Mouse (Mus musculus) C2C12 (cell line): Measurements from ENCODE around the gene Kras. TPM values are rescaled to one million over a fixed set of nuclear protein-coding genes. Genes with fewer than 3 reads are reported as not detected.

Experiments
- H3K27me3 ChIP-seq: one replicate; pipeline ENCODE4 v1.6.1; 2011; ENCODE audit not compliant: control insufficient read depth, insufficient read depth, insufficient read length
- H3K36me3 ChIP-seq: one replicate; pipeline ENCODE4 v1.6.1; 2011; ENCODE audit not compliant: control insufficient read depth, insufficient read depth
- H3K4me3 ChIP-seq: one replicate; pipeline ENCODE4 v1.5.1; 2011; ENCODE audit warnings: mild to moderate bottlenecking, control low read depth; ENCODE audit not compliant: poor library complexity, insufficient read depth, severe bottlenecking
- H3K79me2 ChIP-seq: one replicate; pipeline ENCODE4 v1.6.1; 2011; ENCODE audit not compliant: control insufficient read depth, insufficient read depth
- H3K79me3 ChIP-seq: one replicate; pipeline ENCODE4 v1.6.1; 2011; ENCODE audit warnings: low read depth, control low read depth
- H3ac ChIP-seq: one replicate; pipeline ENCODE3; 2011; ENCODE audit warnings: low read depth; ENCODE audit not compliant: control insufficient read depth, insufficient read length
- CEBPB ChIP-seq: IDR thresholded peaks from one replicate; pipeline ENCODE4 v1.6.1; 2011; ENCODE audit warnings: low read depth, mild to moderate bottlenecking, control low read depth, moderate library complexity
- CTCF ChIP-seq: IDR thresholded peaks from one replicate; pipeline ENCODE4 v1.5.1; 2011; ENCODE audit not compliant: control insufficient read depth, insufficient read depth, insufficient read length
- FOSL1 ChIP-seq: IDR thresholded peaks from one replicate; pipeline ENCODE4 v1.8.0; 2011; ENCODE audit warnings: mild to moderate bottlenecking, low read length; ENCODE audit not compliant: poor library complexity, insufficient read depth, severe bottlenecking
- MAX ChIP-seq: IDR thresholded peaks from one replicate; pipeline ENCODE4 v1.6.1; 2011; ENCODE audit warnings: mild to moderate bottlenecking, control low read depth
- MYOD1 ChIP-seq: IDR thresholded peaks from one replicate; pipeline ENCODE4 v1.6.1; 2011; ENCODE audit warnings: low read depth; ENCODE audit not compliant: control insufficient read depth, insufficient read length
- MYOG ChIP-seq: IDR thresholded peaks from one replicate; pipeline ENCODE4 v1.6.1; 2011; ENCODE audit not compliant: control insufficient read depth, insufficient read length; ENCODE audit errors: extremely low read depth
- USF1 ChIP-seq: IDR thresholded peaks from one replicate; pipeline ENCODE4 v1.6.1; 2011; ENCODE audit warnings: low read depth, mild to moderate bottlenecking, control low read depth, moderate library complexity
- polyA plus RNA-seq: library from polyadenylated mRNA; unstranded; fragments of >200 nt; fragmentation: generic; extraction: Trizol; gene quantifications from one replicate; pipeline ENCODE4 v1.2.1, GENCODE M21; 2012; ENCODE audit warnings: missing spikeins

Gene Kras
- polyA plus RNA-seq, 1 experiment = 17.8 TPM

GRCm38 (mm10) chr6:145246841-145247240 lies 3.2 kb downstream of the Kras start:
- no peak overlapping the region for H3K4me3 ChIP-seq
- peaks cover 61% of the 10 kb centered on the region for H3K79me3 ChIP-seq
- TF ChIP-seq USF1 = no peak
- TF ChIP-seq MAX = no peak
- TF ChIP-seq MYOD1 = no peak
- TF ChIP-seq MYOG = no peak
- TF ChIP-seq CEBPB = no peak
- no peak for TF ChIP-seq CTCF
- TF ChIP-seq FOSL1 = no peak
- no peak overlapping the region for H3ac ChIP-seq
- peaks cover 43% of the 10 kb centered on the region for H3K36me3 ChIP-seq
- H3K79me2 ChIP-seq = peaks cover 79% of the 10 kb centered on the region
- H3K27me3 ChIP-seq = no peaks in the 10 kb centered on the region

GRCm38 (mm10) chr6:145242521-145242920 lies 7.5 kb downstream of the Kras start:
- Histone ChIP-seq H3K36me3 (peaks cover 77% of the 10 kb centered on the region), H3K79me2 (peaks cover 97% of the 10 kb centered on the region), H3K4me3 (no peak overlapping the region), H3ac (no peak overlapping the region), H3K79me3 (peaks cover 74% of the 10 kb centered on the region), H3K27me3 (no peaks in the 10 kb centered on the region)
- TF ChIP-seq CEBPB = no peak

- Histone ChIP-seq H3K27me3 (no peaks in the 10 kb centered on the region), H3K79me3 (peaks cover 72% of the 10 kb centered on the region), H3K4me3 (no peak overlapping the region), H3K79me2 (peaks cover 97% of the 10 kb centered on the region), H3ac (no peak overlapping the region), H3K36me3 (peaks cover 69% of the 10 kb centered on the region)
- TF ChIP-seq MAX (no peak), USF1 (no peak), CEBPB (no peak), CTCF (no peak), FOSL1 (no peak)
These were observed 9.8 kb downstream of the Kras start for GRCm38 (mm10) chr6:145240285-145240684.

- H3K36me3 ChIP-seq = peaks cover 60% of the 10 kb centered on the region
- H3K4me3 ChIP-seq = no peak overlapping the region
- H3K27me3 ChIP-seq = no peaks in the 10 kb centered on the region
- peaks cover 99% of the 10 kb centered on the region for H3K79me2 ChIP-seq
- no peak overlapping the region for H3ac ChIP-seq
- peaks cover 80% of the 10 kb centered on the region for H3K79me3 ChIP-seq
- TF ChIP-seq CTCF = no peak
These were observed 12.9 kb downstream of the Kras start for GRCm38 (mm10) chr6:145237148-145237547.

- peaks cover 87% of the 10 kb centered on the region for H3K79me2 ChIP-seq
- no peak for TF ChIP-seq CTCF
- no peak for TF ChIP-seq MAX
- TF ChIP-seq FOSL1 = no peak
- no peak for TF ChIP-seq MYOD1
- TF ChIP-seq CEBPB = no peak
- no peak for TF ChIP-seq USF1
- TF ChIP-seq MYOG = no peak
These were observed 14.7 kb downstream of the Kras start for GRCm38 (mm10) chr6:145235367-145235766.

GRCm38 (mm10) chr6:145234391-145234790 lies 15.6 kb downstream of the Kras start:
- peaks cover 59% of the 10 kb centered on the region for H3K79me3 ChIP-seq
- H3K36me3 ChIP-seq = peaks cover 60% of the 10 kb centered on the region
- peaks cover 77% of the 10 kb centered on the region for H3K79me2 ChIP-seq
- H3ac ChIP-seq = no peak overlapping the region
- no peaks in the 10 kb centered on the region for H3K27me3 ChIP-seq
- no peak overlapping the region for H3K4me3 ChIP-seq
- TF ChIP-seq USF1 = no peak
- TF ChIP-seq MAX = no peak
- no peak for TF ChIP-seq MYOD1
- no peak for TF ChIP-seq FOSL1
- TF ChIP-seq CEBPB = no peak
- no peak for TF ChIP-seq MYOG
- no peak for TF ChIP-seq CTCF

More at GRCm38 (mm10) chr6:145235367-145235766, 14.7 kb downstream of the Kras start:
- H3K79me3 ChIP-seq = peaks cover 67% of the 10 kb centered on the region
- H3K4me3 ChIP-seq = no peak overlapping the region
- no peaks in the 10 kb centered on the region for H3K27me3 ChIP-seq
- peaks cover 60% of the 10 kb centered on the region for H3K36me3 ChIP-seq
- H3ac ChIP-seq = no peak overlapping the region

- TF ChIP-seq CEBPB (no peak), CTCF (no peak), USF1 (no peak), MYOD1 (no peak), MAX (no peak), FOSL1 (no peak), MYOG (no peak)
These were observed 23.7 kb downstream of the Kras start for GRCm38 (mm10) chr6:145226296-145226695.

More at GRCm38 (mm10) chr6:145226296-145226695, 23.7 kb downstream of the Kras start:
- Histone ChIP-seq H3K4me3 (no peak overlapping the region), H3K36me3 (peaks cover 71% of the 10 kb centered on the region), H3K27me3 (no peaks in the 10 kb centered on the region), H3K79me3 (peaks cover 10% of the 10 kb centered on the region), H3ac (no peak overlapping the region), H3K79me2 (peaks cover 34% of the 10 kb centered on the region)
